Mouse (Mus musculus) erythroblast, embryonic 14.5 days (primary cell): Measurements from ENCODE around the gene Gm49380.

Experiments used
- GATA1 ChIP-seq: IDR thresholded peaks from 2 replicates; pipeline ENCODE4 v1.6.1; 2012; ENCODE audit warnings: low read length, inconsistent platforms, mixed read lengths
- TAL1 ChIP-seq: IDR thresholded peaks from 3 replicates; pipeline ENCODE4 v1.6.1; 2012; ENCODE audit warnings: low read length, inconsistent platforms, mixed read lengths

- TF ChIP-seq GATA1 (no peak), TAL1 (no peak)
These were observed 17.5 kb downstream of the Gm49380 start for GRCm38 (mm10) chr9:44095781-44096180.
